In the genomic region with DNA sequence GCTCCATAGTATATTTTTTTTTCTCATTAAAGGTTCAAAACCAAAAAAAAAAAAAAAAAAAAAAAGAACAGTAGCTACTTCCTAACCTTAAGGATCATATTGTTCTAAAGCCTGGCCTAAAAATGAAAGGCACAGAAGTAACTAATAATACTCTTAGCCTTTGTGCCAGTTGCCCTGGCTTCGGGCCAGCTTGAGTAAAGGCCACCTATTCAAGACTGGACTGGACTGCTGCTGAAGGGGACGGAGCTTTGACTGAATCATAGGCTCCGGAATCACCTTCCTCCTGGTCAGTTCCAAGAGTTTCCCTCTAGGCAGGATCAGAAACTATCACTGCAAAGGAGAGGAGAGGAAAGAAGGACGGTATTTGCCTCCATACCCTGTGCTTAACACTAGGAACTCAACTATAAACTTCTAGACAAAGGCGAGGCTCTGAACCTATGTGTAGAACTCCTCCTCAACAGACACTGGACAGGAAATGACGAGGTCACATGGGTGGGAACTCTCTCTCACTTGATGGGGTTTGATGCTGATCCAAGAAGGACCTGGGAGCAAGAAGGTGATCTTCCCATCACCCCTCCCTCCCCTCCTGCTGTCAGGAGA, we compare ENCODE assay signal across 16 mouse cellular contexts. TPM values are rescaled to one million over a fixed set of nuclear protein-coding genes. Genes with fewer than 3 reads are reported as not detected.
DNase-seq lines count a peak whose midpoint lies in the region; ATAC-seq and TF ChIP-seq lines count a peak whose summit lies in the region.
"Had no signal": no experiment of that assay in that cellular context is flagged by ENCODE, and none has a peak within 500 bp of the region (broad histone marks: within the 10 kb centered on the region; RNA-seq: fewer than 3 reads in every experiment).

No protein-coding gene starts in this region.

- no peak overlapping the region for H3K9ac ChIP-seq in embryonic facial prominence, embryonic 14.5 days (ENCODE audit: low read depth, low read length)
- H3K9ac ChIP-seq in heart, embryonic 16.5 days (ENCODE audit: low read length): no peak overlapping the region
- H3K9ac ChIP-seq in stomach, postnatal 0 days (ENCODE audit: low read length): no peak overlapping the region
- H3K9ac ChIP-seq: limb, embryonic 15.5 days; neural tube, embryonic 13.5 days had no signal

- no peaks in the 10 kb centered on the region for H3K4me1 ChIP-seq in embryonic facial prominence, embryonic 14.5 days (ENCODE audit: control insufficient read depth, insufficient read depth, low read length)
- no peaks in the 10 kb centered on the region for H3K4me1 ChIP-seq in embryonic facial prominence, embryonic 10.5 days
- H3K4me1 ChIP-seq in heart, embryonic 16.5 days (ENCODE audit: control insufficient read depth, insufficient read depth, low read length): peaks cover 10% of the 10 kb centered on the region
- H3K4me1 ChIP-seq in stomach, postnatal 0 days (replicated peaks; ENCODE audit: control insufficient read depth, insufficient read depth): no peaks in the 10 kb centered on the region
- H3K4me1 ChIP-seq: limb, embryonic 15.5 days had no signal

- no peak for TF ChIP-seq CTCF in stomach, postnatal 0 days (IDR thresholded peaks at IDR 0.05; ENCODE audit: low read depth)

- no peaks in the 10 kb centered on the region for H3K36me3 ChIP-seq in embryonic facial prominence, embryonic 14.5 days (ENCODE audit: control insufficient read depth, insufficient read depth, low read length)
- H3K36me3 ChIP-seq in embryonic facial prominence, embryonic 10.5 days (replicated peaks): no peaks in the 10 kb centered on the region
- H3K36me3 ChIP-seq in heart, embryonic 16.5 days (ENCODE audit: control insufficient read depth, insufficient read depth): no peaks in the 10 kb centered on the region
- no peaks in the 10 kb centered on the region for H3K36me3 ChIP-seq in stomach, postnatal 0 days (ENCODE audit: control insufficient read depth, insufficient read depth, low read length)
- H3K36me3 ChIP-seq: limb, embryonic 15.5 days; neural tube, embryonic 13.5 days had no signal

- 69% methylated on average over 6 of the region's 6 CpGs for WGBS in embryonic facial prominence, embryonic 14.5 days
- 82% methylated on average over 6 of the region's 6 CpGs for WGBS in embryonic facial prominence, embryonic 10.5 days
- WGBS in heart, embryonic 16.5 days: 59% methylated on average over 6 of the region's 6 CpGs
- WGBS in stomach, postnatal 0 days: 62% methylated on average over 6 of the region's 6 CpGs

- no peak for ATAC-seq in embryonic facial prominence, embryonic 14.5 days (ENCODE audit: low read depth)
- ATAC-seq in heart, embryonic 16.5 days (replicated peaks; ENCODE audit: extremely low read depth, insufficient read depth, low FRiP score): no peak
- peak; percentile 76 for ATAC-seq in stomach, postnatal 0 days (ENCODE audit: low FRiP score, low TSS enrichment)
- ATAC-seq: forebrain, embryonic 16.5 days had no signal

- TF ChIP-seq EP300 in stomach, postnatal 0 days (optimal IDR thresholded peaks at IDR 0.05): no peak

- no peak overlapping the region for H3K4me3 ChIP-seq in embryonic facial prominence, embryonic 14.5 days (ENCODE audit: low read depth, low read length)
- H3K4me3 ChIP-seq in embryonic facial prominence, embryonic 10.5 days: no peak overlapping the region
- H3K4me3 ChIP-seq in heart, embryonic 16.5 days (ENCODE audit: low read length): no peak overlapping the region
- no peak overlapping the region for H3K4me3 ChIP-seq in stomach, postnatal 0 days (ENCODE audit: low read depth, low read length)
- H3K4me3 ChIP-seq: limb, embryonic 15.5 days; neural tube, embryonic 13.5 days had no signal

- intact Hi-C loops in left cerebral cortex, postnatal 36 days (cut with DNase I): no loop called here

- no peaks in the 10 kb centered on the region for H3K27me3 ChIP-seq in embryonic facial prominence, embryonic 14.5 days (replicated peaks; ENCODE audit: control insufficient read depth, insufficient read depth, low read length)
- H3K27me3 ChIP-seq in embryonic facial prominence, embryonic 10.5 days (replicated peaks; ENCODE audit: low read depth, poor library complexity, severe bottlenecking): no peaks in the 10 kb centered on the region
- no peaks in the 10 kb centered on the region for H3K27me3 ChIP-seq in heart, embryonic 16.5 days (ENCODE audit: control insufficient read depth, insufficient read depth, low read length)
- no peaks in the 10 kb centered on the region for H3K27me3 ChIP-seq in stomach, postnatal 0 days (ENCODE audit: control insufficient read depth, insufficient read depth, low read length)
- H3K27me3 ChIP-seq: limb, embryonic 15.5 days; neural tube, embryonic 13.5 days had no signal

- no peak overlapping the region for H3K27ac ChIP-seq in embryonic facial prominence, embryonic 14.5 days (replicated peaks; ENCODE audit: low read depth, low read length)
- no peak overlapping the region for H3K27ac ChIP-seq in embryonic facial prominence, embryonic 10.5 days (replicated peaks)
- H3K27ac ChIP-seq in heart, embryonic 16.5 days (ENCODE audit: low read length): peak overlapping the region; percentile 35; the same call in 1 of the 2 replicates
- peak overlapping the region; percentile 35; the same call in 1 of the 2 replicates for H3K27ac ChIP-seq in stomach, postnatal 0 days (replicated peaks)
- H3K27ac ChIP-seq: limb, embryonic 15.5 days; neural tube, embryonic 13.5 days had no signal

- H3K4me2 ChIP-seq in embryonic facial prominence, embryonic 14.5 days (ENCODE audit: low read depth, low read length): no peak overlapping the region
- H3K4me2 ChIP-seq in heart, embryonic 16.5 days (ENCODE audit: low read depth, low read length): no peak overlapping the region
- H3K4me2 ChIP-seq in stomach, postnatal 0 days (replicated peaks; ENCODE audit: low read depth): no peak overlapping the region
- H3K4me2 ChIP-seq: limb, embryonic 15.5 days; neural tube, embryonic 13.5 days had no signal

- peak; percentile 9 for DNase-seq in embryonic facial prominence, embryonic 14.5 days (ENCODE audit: low spot score)
- no peak for DNase-seq in embryonic facial prominence, embryonic 10.5 days (ENCODE audit: low spot score)
- DNase-seq in urinary bladder, adult 18-20 months (ENCODE audit: low spot score in 2 of 2): peak; percentile 30 to 45
- DNase-seq in urinary bladder, postnatal 10 days (ENCODE audit: low spot score): no peak
- DNase-seq in stomach, postnatal 0 days (ENCODE audit: low spot score): peak; percentile 74
- no peak for DNase-seq in left cerebral cortex, postnatal 36 days (ENCODE audit: low spot score in 2 of 2)
- DNase-seq in right cerebral cortex, adult 2 months (ENCODE audit: low spot score in 2 of 2): no peak
- DNase-seq: B cell, adult 2 months had no signal

- H3K9me3 ChIP-seq in embryonic facial prominence, embryonic 14.5 days (ENCODE audit: control insufficient read depth, low read length): no peaks in the 10 kb centered on the region
- H3K9me3 ChIP-seq in embryonic facial prominence, embryonic 10.5 days: no peaks in the 10 kb centered on the region
- no peaks in the 10 kb centered on the region for H3K9me3 ChIP-seq in heart, embryonic 16.5 days (replicated peaks; ENCODE audit: control insufficient read depth, low read length)
- no peaks in the 10 kb centered on the region for H3K9me3 ChIP-seq in stomach, postnatal 0 days (ENCODE audit: control insufficient read depth, low read length)
- H3K9me3 ChIP-seq: limb, embryonic 15.5 days; neural tube, embryonic 13.5 days had no signal

RNA-seq across cellular contexts. Expression of a gene that starts 3.2 kb away (rescaled TPM):
- 1.2 and 2.5 TPM in 2 replicates for polyA plus RNA-seq in embryonic facial prominence, embryonic 14.5 days (2014; fragmentation: Nextera tagmentation; extraction: Ambion mirVana)
- not detected in 2 replicates for polyA plus RNA-seq in embryonic facial prominence, embryonic 10.5 days (2016; fragmentation: Nextera tagmentation; extraction: Ambion mirVana)
- polyA plus RNA-seq in heart, embryonic 16.5 days (2015; fragmentation: Nextera tagmentation; extraction: Ambion mirVana): 13.0 and 14.6 TPM in 2 replicates
- polyA plus RNA-seq in stomach, postnatal 0 days (2015; fragmentation: Nextera tagmentation; extraction: Ambion mirVana): 6.3 and 7.7 TPM in 2 replicates
- total RNA-seq in left cerebral cortex, postnatal 36 days (2021): 1 to 10 TPM in 1 of 2 experiments, under 1 TPM in 1; 0.57 to 1.3 TPM
- total RNA-seq: hematopoietic stem cell, adult 5-6 weeks; layer of hippocampus, adult 8-10 months; megakaryocyte progenitor cell, adult 5-6 weeks had no signal
- polyA plus RNA-seq: embryonic facial prominence, embryonic 11.5 days; forebrain, embryonic 16.5 days; neural tube, embryonic 13.5 days had no signal

RNA-seq across cellular contexts. Expression of a gene that starts 19.2 kb away (rescaled TPM):
- polyA plus RNA-seq in embryonic facial prominence, embryonic 14.5 days (2014; fragmentation: Nextera tagmentation; extraction: Ambion mirVana): not detected in 2 replicates
- 0.26 and 0.77 TPM in 2 replicates for polyA plus RNA-seq in embryonic facial prominence, embryonic 10.5 days (2016; fragmentation: Nextera tagmentation; extraction: Ambion mirVana)
- polyA plus RNA-seq in heart, embryonic 16.5 days (2015; fragmentation: Nextera tagmentation; extraction: Ambion mirVana): 0.34 and 0.41 TPM in 2 replicates
- polyA plus RNA-seq in stomach, postnatal 0 days (2015; fragmentation: Nextera tagmentation; extraction: Ambion mirVana): not detected in 2 replicates
- not detected for total RNA-seq in left cerebral cortex, postnatal 36 days (2021)
- total RNA-seq: hematopoietic stem cell, adult 5-6 weeks; layer of hippocampus, adult 8-10 months; megakaryocyte progenitor cell, adult 5-6 weeks had no signal
- polyA plus RNA-seq: embryonic facial prominence, embryonic 11.5 days; forebrain, embryonic 16.5 days; limb, embryonic 15.5 days; neural tube, embryonic 13.5 days had no signal

RNA-seq across cellular contexts. Expression of a gene that starts 27.1 kb away (rescaled TPM):
- polyA plus RNA-seq in embryonic facial prominence, embryonic 14.5 days (2014; fragmentation: Nextera tagmentation; extraction: Ambion mirVana): 7.2 and 8.9 TPM in 2 replicates
- 14.5 and 15.0 TPM in 2 replicates for polyA plus RNA-seq in embryonic facial prominence, embryonic 10.5 days (2016; fragmentation: Nextera tagmentation; extraction: Ambion mirVana)
- polyA plus RNA-seq in heart, embryonic 16.5 days (2015; fragmentation: Nextera tagmentation; extraction: Ambion mirVana): 13.5 and 15.8 TPM in 2 replicates
- 6.1 and 6.5 TPM in 2 replicates for polyA plus RNA-seq in stomach, postnatal 0 days (2015; fragmentation: Nextera tagmentation; extraction: Ambion mirVana)
- total RNA-seq in left cerebral cortex, postnatal 36 days (2021): 1 to 10 TPM; 9.1 to 9.8 TPM

RNA-seq across cellular contexts. Expression of a gene that starts 27.1 kb away (rescaled TPM):
- polyA plus RNA-seq in embryonic facial prominence, embryonic 14.5 days (2014; fragmentation: Nextera tagmentation; extraction: Ambion mirVana): 45.1 and 48.1 TPM in 2 replicates
- polyA plus RNA-seq in embryonic facial prominence, embryonic 10.5 days (2016; fragmentation: Nextera tagmentation; extraction: Ambion mirVana): 53.2 and 54.5 TPM in 2 replicates
- polyA plus RNA-seq in heart, embryonic 16.5 days (2015; fragmentation: Nextera tagmentation; extraction: Ambion mirVana): 32.0 and 39.3 TPM in 2 replicates
- 18.9 and 22.5 TPM in 2 replicates for polyA plus RNA-seq in stomach, postnatal 0 days (2015; fragmentation: Nextera tagmentation; extraction: Ambion mirVana)
- total RNA-seq in left cerebral cortex, postnatal 36 days (2021): 10 to 100 TPM; 16.8 to 17.4 TPM

RNA-seq across cellular contexts. Expression of a gene that starts 31.4 kb away (rescaled TPM):
- polyA plus RNA-seq in embryonic facial prominence, embryonic 14.5 days (2014; fragmentation: Nextera tagmentation; extraction: Ambion mirVana): 42.2 and 43.7 TPM in 2 replicates
- 65.5 and 71.8 TPM in 2 replicates for polyA plus RNA-seq in embryonic facial prominence, embryonic 10.5 days (2016; fragmentation: Nextera tagmentation; extraction: Ambion mirVana)
- polyA plus RNA-seq in heart, embryonic 16.5 days (2015; fragmentation: Nextera tagmentation; extraction: Ambion mirVana): 29.9 and 32.5 TPM in 2 replicates
- polyA plus RNA-seq in stomach, postnatal 0 days (2015; fragmentation: Nextera tagmentation; extraction: Ambion mirVana): 14.4 and 15.8 TPM in 2 replicates
- 100 to 1,000 TPM; 106 to 113 TPM for total RNA-seq in left cerebral cortex, postnatal 36 days (2021)

Comparison
In these comparisons a context has a peak if more than half of its experiments do, and no peak if none do; other contexts are left out.
1. DNase-seq: peak in embryonic facial prominence, embryonic 14.5 days (single experiment), urinary bladder, adult 18-20 months (2 of 2) and stomach, postnatal 0 days (single experiment); none in embryonic facial prominence, embryonic 10.5 days (single experiment), urinary bladder, postnatal 10 days (single experiment), left cerebral cortex, postnatal 36 days (0 of 2) and right cerebral cortex, adult 2 months (0 of 2).
2. H3K27ac ChIP-seq: peak in heart, embryonic 16.5 days (single experiment) and stomach, postnatal 0 days (single experiment); none in embryonic facial prominence, embryonic 14.5 days (single experiment) and embryonic facial prominence, embryonic 10.5 days (single experiment).